Mouse (Mus musculus): Measurements from ENCODE around the gene Icmt.

Gene Icmt

DNA sequence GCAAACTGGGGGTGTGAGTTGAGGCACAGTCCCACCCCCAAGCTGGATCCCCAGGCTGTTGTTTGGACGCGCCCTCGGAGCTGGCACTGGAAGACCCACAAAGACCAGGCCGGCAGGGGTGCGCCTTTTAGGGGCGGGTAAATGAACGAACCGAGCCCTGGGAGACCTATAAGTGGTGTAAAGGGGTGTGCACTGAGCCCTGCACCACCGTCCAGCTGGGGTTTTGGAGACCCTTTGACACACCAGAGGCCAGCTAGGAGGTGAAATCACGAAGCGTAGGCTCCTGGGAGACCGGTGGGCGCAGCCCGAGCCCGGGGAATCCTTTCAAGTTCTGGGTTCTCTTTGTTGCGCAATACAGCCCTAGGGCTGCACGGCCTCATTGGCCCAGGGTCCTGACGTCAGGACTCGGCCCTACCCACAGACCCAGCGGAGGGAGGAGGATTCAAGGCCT, 22.3 kb upstream of the Icmt start:
- DNase-seq (ENCODE audit: low spot score), result no peak

DNA sequence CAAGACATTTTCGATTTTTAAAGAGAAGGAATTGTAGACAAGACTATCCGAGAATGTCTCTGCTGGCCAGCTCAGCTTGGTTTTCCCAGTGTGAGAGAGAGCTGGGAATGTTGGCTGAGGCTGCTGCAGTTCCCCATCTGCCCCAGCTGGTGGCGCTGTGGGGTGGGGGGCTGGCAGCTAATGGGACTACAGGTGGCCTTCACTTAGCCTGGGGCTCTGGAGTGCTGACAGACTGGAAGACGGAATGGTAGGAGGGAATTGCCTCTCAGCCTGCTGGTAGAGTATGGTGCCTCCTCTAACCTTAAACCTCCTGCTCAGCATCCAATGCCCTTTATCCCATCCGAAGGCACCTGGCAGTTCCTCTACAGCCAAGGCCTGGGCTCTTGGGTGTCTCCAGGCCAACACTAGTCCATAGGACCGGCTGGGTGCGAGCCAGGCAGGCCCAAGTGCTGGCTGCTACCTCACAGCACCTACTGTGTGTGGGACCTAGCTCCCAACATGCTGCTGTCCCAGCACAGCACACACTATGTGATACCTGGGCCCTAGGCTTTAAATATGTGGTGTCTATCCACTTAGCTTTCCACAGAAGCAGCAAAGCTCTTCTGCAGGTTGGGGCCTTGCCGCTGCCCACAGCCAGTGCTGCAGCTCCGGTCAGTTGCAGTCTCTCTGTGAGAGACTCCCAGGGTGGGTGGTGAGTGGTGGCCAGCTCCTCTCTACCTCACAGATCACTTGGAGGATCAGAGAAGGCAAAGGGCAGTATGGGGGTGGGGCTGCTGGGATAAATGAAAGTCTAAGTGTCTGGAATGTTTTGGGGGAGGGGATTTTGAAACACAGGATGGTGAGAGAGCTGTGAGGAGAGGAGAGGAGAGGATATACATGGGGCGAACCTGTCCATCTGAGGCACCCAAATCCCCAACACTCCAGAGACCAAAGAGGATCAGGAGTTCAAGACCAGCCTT, 20.4 kb upstream of the Icmt start:
- peak; percentile 72 for DNase-seq (ENCODE audit: low spot score)

DNA sequence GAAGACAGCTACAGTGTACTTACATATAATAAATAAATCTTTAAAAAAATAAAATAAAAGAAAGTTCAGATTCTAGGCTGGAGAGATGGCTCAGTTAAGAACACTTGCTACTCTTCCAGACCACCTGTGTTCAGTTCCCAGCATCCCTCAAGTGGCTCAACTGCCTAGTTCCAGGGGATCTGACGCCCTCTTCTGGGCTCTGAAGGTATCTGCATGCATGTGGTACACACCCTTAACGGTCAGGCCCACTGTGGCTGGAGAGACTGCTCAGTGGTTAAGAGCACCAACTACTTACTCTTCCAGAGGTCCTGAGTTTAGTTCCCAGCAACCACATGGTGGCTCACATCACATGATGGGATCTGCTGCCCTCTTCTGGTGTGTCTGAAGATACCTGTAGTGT, 19.1 kb upstream of the Icmt start:
- no peak for DNase-seq (ENCODE audit: low spot score)

DNA sequence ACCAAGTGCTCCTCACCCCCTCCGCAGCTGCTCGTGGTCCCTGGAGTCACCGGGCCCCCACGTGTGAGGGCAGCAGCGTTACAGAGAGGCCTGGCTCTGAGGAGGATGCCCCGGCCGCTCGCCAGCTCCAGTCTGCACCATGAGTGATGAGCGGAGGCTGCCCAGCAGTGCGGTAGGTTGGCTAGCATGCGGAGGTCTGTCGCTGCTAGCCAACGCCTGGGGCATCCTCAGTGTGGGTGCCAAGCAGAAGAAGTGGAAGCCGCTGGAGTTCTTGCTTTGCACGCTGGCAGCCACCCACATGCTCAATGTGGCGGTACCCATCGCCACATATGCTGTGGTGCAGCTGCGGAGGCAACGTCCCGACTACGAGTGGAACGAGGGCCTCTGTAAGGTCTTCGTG, 18.0 kb upstream of the Icmt start:
- DNase-seq (ENCODE audit: low spot score), result no peak

DNA sequence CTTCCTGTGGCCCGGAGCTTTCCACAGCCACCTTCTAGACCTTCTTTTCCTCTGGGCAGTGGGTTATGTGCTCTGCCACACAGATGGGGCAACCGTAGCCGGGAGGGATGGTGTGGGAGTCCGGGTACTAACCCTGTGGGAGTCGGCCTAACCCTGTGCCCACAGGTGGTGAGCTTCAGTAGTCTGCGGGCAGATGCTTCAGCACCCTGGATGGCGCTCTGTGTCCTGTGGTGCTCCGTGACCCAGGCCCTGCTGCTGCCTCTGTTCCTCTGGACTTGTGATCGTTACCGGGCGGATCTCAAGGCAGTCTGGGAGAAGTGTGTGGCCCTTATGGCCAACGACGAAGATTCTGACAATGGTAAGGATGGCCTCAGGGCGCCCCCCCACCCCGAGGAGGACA, 15.4 kb upstream of the Icmt start:
- no peak for DNase-seq (ENCODE audit: low spot score)

DNA sequence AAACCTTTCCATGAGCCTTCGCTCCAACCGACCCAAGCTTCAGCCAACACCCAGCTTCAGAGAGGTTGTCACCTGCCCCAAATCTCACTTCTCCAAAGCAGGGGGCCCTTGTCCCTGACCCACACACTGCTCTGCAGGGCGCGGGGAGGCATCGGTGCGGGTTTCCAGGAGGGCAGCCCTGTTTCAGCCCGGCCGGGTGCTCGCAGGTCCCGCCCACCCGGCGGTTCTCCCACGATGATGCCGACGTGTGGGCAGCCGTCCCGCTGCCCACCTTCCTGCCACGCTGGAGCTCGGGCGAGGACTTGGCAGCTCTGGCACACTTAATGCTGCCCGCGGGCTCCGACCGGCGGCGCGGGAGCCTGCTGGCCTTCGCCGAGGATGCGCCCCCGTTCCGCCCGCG, 14.3 kb upstream of the Icmt start:
- no peak for DNase-seq (ENCODE audit: low spot score)

DNA sequence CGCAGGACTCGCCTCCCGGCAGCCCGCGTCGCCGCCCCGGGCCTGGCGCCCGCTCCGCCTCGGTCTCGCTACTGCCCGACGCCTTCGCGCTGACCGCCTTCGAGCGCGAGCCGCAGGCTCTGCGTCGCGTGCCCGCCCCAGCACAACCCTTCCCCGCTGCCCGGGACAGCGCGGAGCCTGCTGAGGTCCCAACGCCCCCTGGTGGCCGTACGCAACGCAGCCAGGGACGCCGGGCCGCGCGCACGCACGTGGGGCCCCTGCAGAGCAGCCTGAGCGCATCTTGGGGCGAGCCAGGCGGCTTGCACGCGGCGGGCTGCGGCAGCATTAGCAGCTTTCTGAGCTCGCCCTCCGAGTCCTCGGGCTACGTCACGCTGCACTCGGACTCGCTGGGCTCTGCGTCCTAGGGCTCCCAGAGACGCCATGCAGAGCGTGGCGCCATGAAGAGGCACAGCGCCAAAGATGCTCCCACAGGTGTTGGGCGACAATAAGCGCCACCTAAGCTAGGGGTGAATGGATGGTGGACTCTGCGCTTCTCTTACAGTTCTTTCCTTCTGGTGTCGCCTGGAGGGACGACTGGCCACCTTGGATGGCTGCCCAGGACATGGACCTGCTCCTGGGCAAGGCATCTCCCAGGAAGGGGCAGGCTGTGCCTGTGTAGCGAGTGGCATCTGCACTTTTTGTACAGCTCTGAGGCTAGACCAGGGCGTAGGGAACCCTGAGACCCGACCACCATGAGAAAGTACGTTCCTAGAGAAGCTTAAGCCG, 13.7 kb upstream of the Icmt start:
- DNase-seq (ENCODE audit: low spot score), result peak; percentile 89

DNA sequence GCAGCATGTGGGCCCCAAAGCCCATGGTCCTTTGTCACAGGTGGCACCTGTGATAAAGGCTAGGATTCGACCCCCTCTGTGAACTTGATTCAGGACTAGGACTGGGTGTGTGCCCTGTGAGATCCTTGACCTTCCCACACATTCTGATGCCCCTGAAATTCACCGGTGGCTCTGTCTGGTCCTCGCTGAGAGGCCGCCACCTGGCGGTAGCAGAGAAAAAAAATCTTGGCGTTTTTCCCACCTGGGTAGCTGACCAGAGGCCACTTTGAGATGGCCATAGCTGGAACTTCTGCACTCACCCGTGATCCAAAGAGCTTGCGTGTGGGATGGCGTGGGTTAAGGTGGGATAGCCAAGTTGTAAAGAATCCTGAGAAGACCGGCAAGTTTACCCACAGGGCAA, 11.5 kb upstream of the Icmt start:
- peak; percentile 74 for DNase-seq (ENCODE audit: low spot score)

DNA sequence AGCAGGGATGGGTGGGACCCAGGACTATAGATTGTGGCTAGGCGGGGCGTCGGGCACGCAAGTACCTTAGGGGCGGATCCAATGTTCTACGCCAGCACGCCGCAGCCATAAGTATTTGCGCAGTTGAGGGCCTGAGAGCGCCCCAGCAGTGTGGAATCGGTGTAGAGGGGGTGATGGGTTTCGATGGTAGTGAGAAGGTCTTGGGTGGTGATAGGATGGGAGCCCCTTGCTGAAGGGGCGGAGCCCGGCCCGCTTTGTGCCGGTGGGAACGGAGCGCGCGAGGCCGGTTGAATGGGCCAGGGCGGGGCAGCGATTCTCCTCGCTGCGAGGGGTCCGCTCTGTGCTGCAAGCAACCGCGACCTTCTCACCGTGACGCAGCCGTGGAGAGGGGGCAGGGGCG, 10.8 kb upstream of the Icmt start:
- no peak for DNase-seq (ENCODE audit: low spot score)

DNA sequence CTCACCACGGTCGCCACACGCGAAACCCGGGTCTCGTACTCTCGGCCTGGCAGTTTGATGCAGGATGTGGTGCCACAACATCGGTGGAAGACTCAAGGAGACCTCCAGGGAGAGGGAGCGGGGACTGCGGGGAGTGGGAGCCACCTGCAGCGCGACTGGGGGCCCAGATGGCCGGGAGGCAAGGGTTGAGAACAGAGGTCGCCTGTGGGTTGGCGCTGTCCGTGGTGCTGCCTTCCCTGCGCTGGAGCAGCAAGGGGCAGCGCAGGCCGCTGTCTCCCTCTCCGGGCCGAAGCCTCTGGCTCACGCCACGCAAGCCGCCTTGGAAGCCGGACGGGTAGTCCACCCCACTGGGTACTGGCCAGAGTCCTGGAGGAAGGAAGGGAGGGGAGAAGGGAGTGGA, 10.1 kb upstream of the Icmt start:
- peak; percentile 89 for DNase-seq (ENCODE audit: low spot score)

DNA sequence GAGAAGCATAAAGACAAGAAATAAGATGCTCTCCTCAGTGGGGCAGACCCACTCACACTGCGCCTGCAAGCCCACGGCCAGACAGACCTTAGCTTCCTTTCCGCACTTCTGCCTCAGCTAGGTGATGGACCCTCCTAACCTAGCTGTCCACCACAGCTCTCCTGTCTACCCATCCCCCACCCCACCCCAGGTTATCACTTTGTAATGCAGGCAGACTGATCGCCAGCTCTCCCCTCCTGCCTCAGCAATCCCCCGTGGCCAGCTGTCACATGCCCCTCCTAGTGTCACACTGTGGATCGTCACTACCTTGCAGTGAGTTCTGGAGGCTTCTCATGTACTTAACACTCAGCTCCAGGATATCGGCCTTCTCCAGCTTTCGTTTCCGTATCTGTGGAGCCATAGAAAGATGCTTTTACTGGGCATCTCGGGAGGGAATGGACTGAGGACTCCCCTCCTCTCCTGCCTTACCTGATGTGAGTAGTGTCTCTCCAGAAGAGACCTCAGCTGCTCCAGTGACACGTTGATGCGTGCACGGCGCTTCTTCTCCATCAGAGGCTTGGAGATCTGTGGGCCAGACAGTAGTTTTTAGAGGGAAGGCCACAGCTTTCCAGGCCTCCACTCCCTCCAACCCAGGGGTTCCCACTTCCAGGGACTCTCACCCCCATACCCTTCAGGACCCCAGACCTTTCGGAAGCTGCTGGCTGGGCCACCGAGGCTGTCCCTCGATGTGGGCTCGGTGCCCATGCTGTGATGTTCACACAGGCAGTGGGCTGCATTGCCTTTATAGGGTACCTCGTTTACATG, 9.5 kb upstream of the Icmt start:
- no peak for DNase-seq (ENCODE audit: low spot score)

DNA sequence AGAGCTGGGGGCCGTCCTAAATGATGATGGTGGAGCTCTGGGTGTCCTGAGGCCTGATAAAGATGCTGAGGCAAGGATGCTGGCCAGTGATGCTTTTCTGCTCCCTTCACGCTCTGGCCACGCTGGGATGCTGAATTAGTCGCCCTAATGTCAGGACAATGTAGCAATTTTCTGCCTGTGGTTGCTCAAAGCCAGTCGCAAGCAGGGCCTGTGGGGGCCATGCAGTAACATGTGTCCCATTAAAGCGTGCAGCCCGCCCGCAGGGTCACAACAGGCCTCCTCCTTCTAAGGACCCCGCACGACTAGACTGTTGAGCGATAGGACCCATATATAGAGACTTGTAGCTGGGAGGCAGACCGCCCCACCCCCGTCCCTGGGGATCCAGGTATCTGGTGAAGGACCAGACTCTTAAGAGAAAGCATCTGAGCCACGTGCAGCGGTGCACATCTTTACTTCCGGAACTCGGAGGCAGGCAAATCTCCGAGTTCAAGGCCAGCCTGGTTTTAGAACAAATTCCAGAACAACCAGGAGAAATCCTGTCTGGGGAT, 8.6 kb upstream of the Icmt start:
- DNase-seq (ENCODE audit: low spot score), result no peak

DNA sequence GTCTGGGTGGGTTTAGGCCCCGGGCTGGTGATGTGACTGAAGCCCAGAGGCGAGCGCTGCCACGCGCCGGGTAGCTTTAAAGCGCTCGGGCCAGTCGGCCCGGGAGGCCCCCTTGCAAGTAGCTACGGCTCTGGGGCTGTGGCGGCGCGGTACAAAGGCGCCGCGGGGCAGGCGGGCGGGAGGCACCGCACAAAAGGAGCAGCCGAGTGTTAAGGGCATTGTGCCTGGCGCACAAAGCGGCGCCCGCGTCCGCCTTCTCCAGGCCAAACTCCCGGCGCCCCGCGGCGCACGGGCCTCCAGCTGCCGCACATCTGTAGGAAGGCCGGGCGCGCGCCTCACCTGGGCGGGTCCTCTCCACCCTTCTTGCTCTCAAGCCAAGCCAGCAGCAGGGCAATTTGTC, 6.6 kb upstream of the Icmt start:
- DNase-seq (ENCODE audit: low spot score), result no peak

DNA sequence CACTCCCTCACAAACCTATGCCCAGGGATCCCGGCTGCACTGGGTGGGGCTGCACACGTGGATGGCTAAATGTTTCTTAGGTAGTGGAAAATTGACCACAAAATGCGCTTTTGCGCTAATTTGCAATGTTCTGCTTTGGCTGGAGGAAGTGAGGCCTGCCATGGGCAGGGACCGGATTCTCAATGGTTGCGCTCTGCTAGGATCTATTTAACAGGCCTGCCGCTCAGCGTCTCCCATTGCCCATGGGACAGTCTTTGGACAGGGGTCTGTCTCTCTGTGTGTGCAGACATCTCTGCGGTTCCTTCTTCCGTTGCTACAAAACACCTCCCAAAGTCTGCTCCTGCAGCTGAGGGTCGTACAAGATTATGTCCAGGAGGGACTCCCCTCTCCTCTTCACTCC, 6.0 kb upstream of the Icmt start:
- DNase-seq (ENCODE audit: low spot score), result no peak

DNA sequence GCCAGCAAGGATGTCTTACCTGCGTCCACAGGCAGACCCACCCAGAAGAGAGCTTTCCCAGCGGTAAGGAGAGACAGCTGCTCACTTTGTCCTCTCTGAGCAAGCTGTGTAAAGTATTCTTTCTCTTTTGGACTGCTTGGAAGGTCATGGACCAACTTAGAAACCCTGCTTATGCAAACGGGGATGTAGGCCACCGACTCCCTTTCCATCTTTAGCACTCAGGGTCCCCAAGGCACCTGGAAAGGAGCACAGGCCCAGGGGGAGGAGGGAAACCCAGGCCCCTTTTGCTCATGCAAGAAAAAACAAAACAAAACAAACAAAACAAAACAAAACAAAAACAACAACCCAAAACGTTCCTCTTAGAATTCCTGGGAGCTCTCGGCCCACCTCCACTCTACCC, 5.5 kb upstream of the Icmt start, which contains the start of gene Hes3:
Gene Hes3, minus strand, starts transcription at position 101 of the 400 bp plus-strand sequence.
- no peak for DNase-seq (ENCODE audit: low spot score)

DNA sequence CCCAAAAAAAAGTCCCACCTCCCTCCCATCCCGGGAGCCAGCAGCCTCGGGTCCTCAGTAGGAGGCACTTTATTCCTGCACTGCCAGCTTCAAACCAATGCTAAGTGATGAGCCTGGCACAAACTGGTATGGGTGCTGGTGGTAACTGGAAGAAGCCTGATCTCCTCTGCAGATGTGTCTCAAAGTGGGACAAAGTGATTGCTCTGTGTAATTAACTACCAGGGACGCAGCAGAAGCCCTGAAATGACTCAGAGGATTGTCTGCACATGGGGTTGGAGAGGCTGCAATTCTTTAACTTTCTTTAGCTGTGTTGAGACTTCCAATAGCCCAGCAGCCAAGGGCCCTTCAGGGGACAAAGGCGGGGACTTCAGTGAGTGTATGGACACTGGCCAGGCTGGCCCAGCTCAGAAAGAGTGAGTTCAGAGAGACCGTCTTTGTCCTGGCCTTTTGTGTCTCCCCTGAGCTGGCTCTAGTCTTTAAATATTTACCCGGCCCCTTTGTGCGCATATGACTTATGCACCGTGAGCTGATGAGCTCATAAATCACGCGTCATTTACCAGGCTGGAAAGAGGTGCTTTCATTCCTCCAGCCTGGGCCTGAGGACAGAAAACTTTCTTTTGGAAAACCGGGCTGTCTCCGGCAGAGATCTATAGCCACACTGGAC, 4.8 kb upstream of the Icmt start:
- no peak for DNase-seq (ENCODE audit: low spot score)

DNA sequence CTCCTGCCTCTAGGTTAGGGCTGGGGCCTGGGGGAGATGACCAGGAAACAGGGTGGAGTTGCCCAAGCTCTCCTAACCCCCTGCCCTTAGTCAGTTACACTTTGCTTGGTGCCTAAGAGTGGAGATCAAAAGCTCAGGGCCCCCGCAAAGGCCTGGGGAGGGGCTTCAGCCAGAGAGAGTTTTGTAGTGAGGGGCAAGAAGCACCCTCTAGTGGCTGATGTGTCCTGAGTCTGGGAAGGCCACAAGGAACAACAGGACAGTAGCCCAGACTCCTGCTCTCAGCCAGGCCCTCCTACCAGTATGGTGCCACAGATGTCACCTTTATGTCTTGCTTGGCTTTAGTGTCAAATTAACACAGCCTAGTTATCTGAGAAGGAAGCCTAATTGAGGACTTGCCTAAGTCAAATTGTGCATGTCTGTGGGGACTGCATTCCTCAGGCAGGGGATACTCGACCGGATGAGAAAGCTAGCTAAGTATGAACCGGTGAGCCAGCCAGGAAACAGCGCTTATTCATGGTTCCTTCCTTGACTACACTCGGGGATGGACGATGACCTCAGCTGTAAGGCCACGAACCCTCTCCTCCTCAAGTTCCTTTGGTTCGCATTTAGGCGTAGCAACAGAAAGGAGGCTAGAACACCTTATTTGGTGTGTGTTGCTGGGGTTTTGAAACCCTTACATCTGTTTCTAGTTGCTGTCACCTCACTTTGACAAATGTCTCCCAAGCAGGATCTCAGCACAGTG, 2.7 kb upstream of the Icmt start:
- no peak for DNase-seq (ENCODE audit: low spot score)

DNA sequence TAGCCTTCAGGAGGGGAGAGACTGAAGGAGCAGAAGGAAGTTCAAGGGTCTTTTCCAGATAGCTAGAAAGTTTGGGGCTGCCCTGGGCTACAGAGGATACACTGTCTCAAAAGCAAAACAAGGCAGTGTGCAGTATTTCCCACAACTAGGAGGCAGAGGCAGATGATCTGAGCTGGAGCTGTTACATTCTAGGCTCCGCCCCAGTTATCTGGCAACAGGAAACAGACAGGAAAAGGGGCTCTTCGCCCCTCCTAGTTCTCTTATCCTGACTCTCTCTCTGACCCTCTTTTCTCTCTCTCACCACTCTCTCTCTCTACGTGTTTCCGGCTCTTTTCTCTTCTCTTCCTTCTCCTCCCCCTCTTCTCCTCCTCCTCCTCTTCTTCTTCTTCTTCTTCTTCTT, 1.1 kb upstream of the Icmt start:
- DNase-seq (ENCODE audit: low spot score), result no peak

DNA sequence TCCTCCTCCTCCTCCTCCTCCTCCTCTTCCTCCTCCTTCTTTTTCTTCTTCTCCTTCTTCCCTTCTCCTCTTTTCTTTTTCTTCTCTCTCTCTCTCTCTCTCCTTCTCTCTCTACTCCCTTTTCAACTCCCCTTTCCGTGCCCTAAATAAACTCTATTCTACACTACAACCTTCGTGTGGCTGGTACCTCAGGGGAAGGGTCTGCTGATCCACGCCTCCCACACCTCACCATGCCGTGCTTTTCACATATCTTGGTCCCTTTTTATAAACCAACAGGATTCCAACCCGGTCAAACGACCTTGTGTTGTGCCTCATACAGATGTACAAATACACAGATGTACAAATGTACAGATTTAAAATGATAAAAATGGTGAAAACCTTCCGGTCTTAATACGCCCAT, 656 bp upstream of the Icmt start:
- no peak for DNase-seq (ENCODE audit: low spot score)

DNA sequence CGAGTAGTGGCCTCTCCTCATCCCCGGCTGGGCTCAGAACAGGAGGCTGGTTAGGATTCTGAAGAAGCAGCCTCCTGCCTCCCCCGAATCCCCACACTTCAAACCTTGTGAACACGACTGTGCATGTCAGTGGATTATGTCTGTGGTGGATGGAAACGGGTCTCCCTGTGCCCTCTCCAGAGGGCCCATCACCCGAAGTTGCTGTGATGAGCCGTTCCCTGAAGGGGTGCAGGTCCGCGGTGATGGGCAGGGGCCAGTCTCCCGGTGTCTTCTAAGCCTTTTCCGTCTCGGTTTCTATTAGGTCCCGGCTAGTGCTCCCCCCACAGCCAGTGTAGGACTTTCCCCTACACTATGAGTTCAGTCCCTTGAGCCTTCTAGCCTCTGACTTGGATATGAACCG, 1.8 kb downstream of the Icmt start:
- no peak for DNase-seq (ENCODE audit: low spot score)

DNA sequence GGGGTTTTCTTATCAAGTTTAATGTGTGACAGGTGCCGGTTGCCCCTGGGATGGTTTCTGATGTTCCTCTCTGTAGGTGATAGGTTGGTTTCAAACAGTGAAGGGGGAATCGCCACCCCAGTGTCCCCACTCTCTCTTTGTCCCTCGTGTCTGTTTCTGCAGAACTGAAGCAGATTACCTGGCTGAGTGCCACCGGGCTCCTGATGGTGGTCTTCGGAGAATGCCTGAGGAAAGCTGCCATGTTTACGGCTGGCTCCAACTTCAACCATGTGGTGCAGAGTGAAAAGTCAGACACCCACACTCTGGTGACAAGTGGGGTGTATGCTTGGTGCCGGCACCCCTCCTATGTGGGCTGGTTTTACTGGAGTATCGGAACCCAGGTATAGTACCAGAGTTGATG, 3.3 kb downstream of the Icmt start:
- DNase-seq (ENCODE audit: low spot score), result no peak

All from testis, postnatal 10 days (tissue).